Mouse (Mus musculus): ENCODE measurements at regions not wholly inside any gene's neighbourhood (a gene's known extent, or its start where the extent isn't known, plus 50 kb on each side); places are given as distances from the start of the nearest gene placed in this dataset.

DNA sequence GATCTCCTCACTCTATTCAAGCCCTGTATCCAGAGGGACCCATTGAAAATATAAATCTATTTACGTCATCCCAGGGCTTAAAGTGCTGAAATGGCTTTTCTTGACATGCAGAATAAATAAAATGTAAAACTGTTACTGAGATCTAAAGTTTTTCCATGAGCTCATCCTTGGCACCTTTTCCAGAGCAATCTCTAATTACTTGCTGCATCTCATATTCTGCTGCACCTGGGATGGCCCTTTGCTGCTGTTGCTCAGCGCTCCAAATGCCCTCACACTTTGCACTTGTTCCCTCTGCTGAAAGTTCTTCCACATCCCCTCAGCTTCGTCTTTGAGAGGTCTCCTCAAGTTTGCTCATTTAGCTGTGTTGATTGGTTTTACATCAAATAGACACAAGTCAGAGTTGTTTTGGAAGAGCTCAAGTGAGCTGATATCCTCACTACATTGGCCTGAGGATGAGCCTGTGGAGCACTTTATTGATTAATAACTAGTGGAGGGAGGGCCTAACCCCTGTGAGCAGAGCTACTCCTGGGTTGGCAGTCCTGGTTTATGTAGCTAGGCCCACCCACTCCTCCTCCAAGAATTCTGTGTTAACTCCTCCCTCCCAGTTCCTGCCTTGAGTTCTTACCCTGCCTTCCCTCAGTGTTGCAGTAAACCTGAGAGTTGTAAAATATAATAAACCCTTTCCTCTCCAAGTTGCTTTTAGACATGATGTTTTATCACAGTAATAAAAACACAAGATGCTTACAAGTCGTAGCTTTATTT, 681.2 kb upstream of the Nr3c2 start:
- TF ChIP-seq CTCF (IDR thresholded peaks at IDR 0.05; ENCODE audit: low read depth) = no peak
- TF ChIP-seq EP300 (IDR thresholded peaks at IDR 0.05; ENCODE audit: low read depth) = no peak

Data from liver, postnatal 0 days (tissue).